Mouse (Mus musculus) C2C12 (cell line): ENCODE results near the gene Grb14. TPM values are rescaled to one million over a fixed set of nuclear protein-coding genes. Genes with fewer than 3 reads are reported as not detected.

Source experiments
- H3K27me3 ChIP-seq: one replicate; pipeline ENCODE4 v1.6.1; 2011; ENCODE audit not compliant: control insufficient read depth, insufficient read depth, insufficient read length
- H3K36me3 ChIP-seq: one replicate; pipeline ENCODE4 v1.6.1; 2011; ENCODE audit not compliant: control insufficient read depth, insufficient read depth
- H3K4me3 ChIP-seq: one replicate; pipeline ENCODE4 v1.5.1; 2011; ENCODE audit warnings: mild to moderate bottlenecking, control low read depth; ENCODE audit not compliant: poor library complexity, insufficient read depth, severe bottlenecking
- H3K79me2 ChIP-seq: one replicate; pipeline ENCODE4 v1.6.1; 2011; ENCODE audit not compliant: control insufficient read depth, insufficient read depth
- H3K79me3 ChIP-seq: one replicate; pipeline ENCODE4 v1.6.1; 2011; ENCODE audit warnings: low read depth, control low read depth
- H3ac ChIP-seq: one replicate; pipeline ENCODE3; 2011; ENCODE audit warnings: low read depth; ENCODE audit not compliant: control insufficient read depth, insufficient read length
- CEBPB ChIP-seq: IDR thresholded peaks from one replicate; pipeline ENCODE4 v1.6.1; 2011; ENCODE audit warnings: low read depth, mild to moderate bottlenecking, control low read depth, moderate library complexity
- CTCF ChIP-seq: IDR thresholded peaks from one replicate; pipeline ENCODE4 v1.5.1; 2011; ENCODE audit not compliant: control insufficient read depth, insufficient read depth, insufficient read length
- FOSL1 ChIP-seq: IDR thresholded peaks from one replicate; pipeline ENCODE4 v1.8.0; 2011; ENCODE audit warnings: mild to moderate bottlenecking, low read length; ENCODE audit not compliant: poor library complexity, insufficient read depth, severe bottlenecking
- MAX ChIP-seq: IDR thresholded peaks from one replicate; pipeline ENCODE4 v1.6.1; 2011; ENCODE audit warnings: mild to moderate bottlenecking, control low read depth
- MYOD1 ChIP-seq: IDR thresholded peaks from one replicate; pipeline ENCODE4 v1.6.1; 2011; ENCODE audit warnings: low read depth; ENCODE audit not compliant: control insufficient read depth, insufficient read length
- MYOG ChIP-seq: IDR thresholded peaks from one replicate; pipeline ENCODE4 v1.6.1; 2011; ENCODE audit not compliant: control insufficient read depth, insufficient read length; ENCODE audit errors: extremely low read depth
- USF1 ChIP-seq: IDR thresholded peaks from one replicate; pipeline ENCODE4 v1.6.1; 2011; ENCODE audit warnings: low read depth, mild to moderate bottlenecking, control low read depth, moderate library complexity
- polyA plus RNA-seq: library from polyadenylated mRNA; unstranded; fragments of >200 nt; fragmentation: generic; extraction: Trizol; gene quantifications from one replicate; pipeline ENCODE4 v1.2.1, GENCODE M21; 2012; ENCODE audit warnings: missing spikeins

The Grb14 gene
- polyA plus RNA-seq, 1 experiment, result 0.32 TPM

GRCm38 (mm10) chr2:64971828-64972227 is 53.0 kb downstream of the Grb14 start:
- Histone ChIP-seq H3K36me3 (no peaks in the 10 kb centered on the region), H3K79me3 (no peaks in the 10 kb centered on the region), H3K4me3 (no peak overlapping the region), H3ac (no peak overlapping the region), H3K79me2 (no peaks in the 10 kb centered on the region), H3K27me3 (no peaks in the 10 kb centered on the region)
- TF ChIP-seq USF1 (no peak), CTCF (no peak), CEBPB (no peak), MYOD1 (no peak), FOSL1 (no peak), MAX (no peak), MYOG (no peak)

GRCm38 (mm10) chr2:64970992-64971391 is 53.8 kb downstream of the Grb14 start:
- Histone ChIP-seq H3K79me2 (no peaks in the 10 kb centered on the region), H3K36me3 (no peaks in the 10 kb centered on the region), H3ac (no peak overlapping the region), H3K27me3 (no peaks in the 10 kb centered on the region), H3K4me3 (no peak overlapping the region), H3K79me3 (no peaks in the 10 kb centered on the region)
- TF ChIP-seq MAX, result no peak
- no peak for TF ChIP-seq MYOD1
- no peak for TF ChIP-seq CEBPB
- TF ChIP-seq FOSL1, result no peak
- no peak for TF ChIP-seq USF1
- no peak for TF ChIP-seq MYOG
- TF ChIP-seq CTCF, result no peak

- TF ChIP-seq MYOD1 (no peak), FOSL1 (no peak), USF1 (no peak), MAX (no peak), CEBPB (no peak), CTCF (no peak), MYOG (no peak)
- no peaks in the 10 kb centered on the region for H3K79me2 ChIP-seq
- no peaks in the 10 kb centered on the region for H3K79me3 ChIP-seq
- H3K27me3 ChIP-seq, result no peaks in the 10 kb centered on the region
- no peak overlapping the region for H3K4me3 ChIP-seq
- H3K36me3 ChIP-seq, result no peaks in the 10 kb centered on the region
- no peak overlapping the region for H3ac ChIP-seq
Measured at GRCm38 (mm10) chr2:64966893-64967444, 57.8 kb downstream of the Grb14 start.

GRCm38 (mm10) chr2:64966323-64966722 is 58.5 kb downstream of the Grb14 start:
- Histone ChIP-seq H3K27me3 (no peaks in the 10 kb centered on the region), H3K36me3 (no peaks in the 10 kb centered on the region), H3K79me3 (no peaks in the 10 kb centered on the region), H3ac (no peak overlapping the region), H3K4me3 (no peak overlapping the region), H3K79me2 (no peaks in the 10 kb centered on the region)
- TF ChIP-seq MYOD1 (no peak), MYOG (no peak), CEBPB (no peak), USF1 (no peak), CTCF (no peak), MAX (no peak), FOSL1 (no peak)

GRCm38 (mm10) chr2:64965227-64965864 is 59.4 kb downstream of the Grb14 start:
- TF ChIP-seq MAX (no peak), MYOG (no peak), CTCF (no peak), FOSL1 (no peak), MYOD1 (no peak), CEBPB (no peak)
- Histone ChIP-seq H3ac (no peak overlapping the region), H3K79me3 (no peaks in the 10 kb centered on the region), H3K4me3 (no peak overlapping the region), H3K79me2 (no peaks in the 10 kb centered on the region), H3K27me3 (no peaks in the 10 kb centered on the region), H3K36me3 (no peaks in the 10 kb centered on the region)
